ENCODE assay signal across 8 mouse cellular contexts in the genomic region with DNA sequence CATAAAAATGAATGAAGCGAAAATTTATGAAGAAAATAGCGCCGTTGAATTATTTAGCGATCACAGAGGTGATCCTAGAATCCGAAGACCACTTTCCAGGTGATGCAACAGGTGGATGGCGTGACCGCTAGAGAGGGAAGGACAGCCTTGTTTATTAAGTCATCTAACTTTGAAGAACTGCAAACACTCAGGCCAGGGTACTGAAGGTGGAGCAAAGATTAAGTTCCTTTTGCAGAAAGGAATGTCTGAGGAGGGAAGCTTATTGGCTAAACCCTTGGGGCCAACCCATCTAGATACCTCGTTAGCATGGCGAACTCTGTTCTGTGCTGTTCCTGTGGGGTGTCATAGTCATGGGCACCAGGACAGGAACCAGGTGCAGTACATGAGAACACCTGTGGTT. TPM values are rescaled to one million over a fixed set of nuclear protein-coding genes. Genes with fewer than 3 reads are reported as not detected.
A peak's percentile ranks its signal among the peaks of the same experiment; 100 is the strongest.
DNase-seq lines count a peak whose midpoint lies in the region; ATAC-seq and TF ChIP-seq lines count a peak whose summit lies in the region.

No protein-coding gene starts in this region.

- no peaks in the 10 kb centered on the region for H3K27me3 ChIP-seq in testis, adult 2 months (ENCODE audit: control insufficient read depth, insufficient read depth, low read length)
- 0 out of 2 replicates have a peak, but pooled peaks cover 4% of the 10 kb centered on the region for H3K27me3 ChIP-seq in forebrain, embryonic 12.5 days
- no peaks in the 10 kb centered on the region for H3K27me3 ChIP-seq in midbrain, embryonic 14.5 days (ENCODE audit: control insufficient read depth, insufficient read depth, low read length)

- no peak for TF ChIP-seq POLR2A in testis, adult 2 months (IDR thresholded peaks at IDR 0.05; ENCODE audit: control insufficient read depth, low read depth, low read length)

- H3K4me3 ChIP-seq in testis, adult 2 months (ENCODE audit: control insufficient read depth, low read depth, low read length), result peak overlapping the region; percentile 21; the same call in 1 of the 2 replicates
- H3K4me3 ChIP-seq in forebrain, embryonic 12.5 days (replicated peaks), result no peak overlapping the region; the same call in 1 of the 2 replicates
- 0 out of 2 replicates have a peak overlapping the region, but pooled peaks have one; percentile 10 for H3K4me3 ChIP-seq in midbrain, embryonic 14.5 days (replicated peaks; ENCODE audit: low read depth, low read length)

- no peaks in the 10 kb centered on the region for H3K9me3 ChIP-seq in forebrain, embryonic 12.5 days
- H3K9me3 ChIP-seq in midbrain, embryonic 14.5 days (ENCODE audit: control insufficient read depth, low read length), result 0 out of 2 replicates have a peak, but pooled peaks cover 3% of the 10 kb centered on the region

- H3K36me3 ChIP-seq in testis, adult 2 months (ENCODE audit: control insufficient read depth, insufficient read depth, low read length), result no peaks in the 10 kb centered on the region
- H3K36me3 ChIP-seq in forebrain, embryonic 12.5 days (replicated peaks), result no peaks in the 10 kb centered on the region
- no peaks in the 10 kb centered on the region for H3K36me3 ChIP-seq in midbrain, embryonic 14.5 days (ENCODE audit: control insufficient read depth, insufficient read depth, low read length)

- DNase-seq in testis, postnatal 14 days (ENCODE audit: low spot score), result no peak
- peak; percentile 31 to 60 for DNase-seq in kidney, postnatal 36 days
- DNase-seq in midbrain, embryonic 14.5 days, result peak; percentile 32
- no peak for DNase-seq in urinary bladder, adult 2 months (ENCODE audit: low spot score)
- DNase-seq in frontal cortex, adult 2 months (ENCODE audit: extremely low spot score in 1 of 2, low spot score in 1 of 2), result no peak
- DNase-seq in gastrocnemius, adult 18-20 months (ENCODE audit: low spot score), result no peak

- 61% methylated on average over 9 of the region's 9 CpGs for WGBS in forebrain, embryonic 12.5 days
- 65% methylated on average over 9 of the region's 9 CpGs for WGBS in midbrain, embryonic 14.5 days

- peaks cover 3% of the 10 kb centered on the region; the same call in 1 of the 2 replicates for H3K4me1 ChIP-seq in testis, adult 2 months (ENCODE audit: control insufficient read depth, insufficient read depth, low read length)
- peaks cover 5% of the 10 kb centered on the region; the same call in 1 of the 2 replicates for H3K4me1 ChIP-seq in forebrain, embryonic 12.5 days
- H3K4me1 ChIP-seq in midbrain, embryonic 14.5 days (ENCODE audit: control insufficient read depth, insufficient read depth, low read length), result no peaks in the 10 kb centered on the region

- no peak for ATAC-seq in forebrain, embryonic 12.5 days (ENCODE audit: low FRiP score)
- ATAC-seq in midbrain, embryonic 14.5 days (ENCODE audit: low FRiP score, low TSS enrichment), result no peak

- peak overlapping the region; percentile 40; the same call in 1 of the 2 replicates for H3K4me2 ChIP-seq in forebrain, embryonic 12.5 days
- H3K4me2 ChIP-seq in midbrain, embryonic 14.5 days (ENCODE audit: low read length), result peak overlapping the region; percentile 46

- no peak for TF ChIP-seq CTCF in testis, adult 2 months (IDR thresholded peaks at IDR 0.05; ENCODE audit: control insufficient read depth, insufficient read depth, insufficient replicate concordance, low read depth, low read length)

- no peak overlapping the region for H3K9ac ChIP-seq in forebrain, embryonic 12.5 days
- no peak overlapping the region for H3K9ac ChIP-seq in midbrain, embryonic 14.5 days (replicated peaks; ENCODE audit: low read length)

- H3K27ac ChIP-seq in testis, adult 2 months (ENCODE audit: control insufficient read depth, insufficient read depth, low read depth, low read length), result no peak overlapping the region
- no peak overlapping the region for H3K27ac ChIP-seq in forebrain, embryonic 12.5 days
- no peak overlapping the region for H3K27ac ChIP-seq in midbrain, embryonic 14.5 days (replicated peaks; ENCODE audit: low read depth, low read length)

RNA-seq across cellular contexts. Expression of a gene that starts 1.0 kb away (rescaled TPM):
- 24.7 and 33.6 TPM in 2 replicates for polyA plus RNA-seq in testis, adult 2 months (2012; rRNA removed)
- 0.08 and 0.14 TPM in 2 replicates for polyA plus RNA-seq in forebrain, embryonic 12.5 days (2016; fragmentation: Nextera tagmentation; extraction: Ambion mirVana)
- 0.11 and 0.26 TPM in 2 replicates for polyA plus RNA-seq in midbrain, embryonic 14.5 days (2014; fragmentation: Nextera tagmentation; extraction: Ambion mirVana)
- polyA plus RNA-seq in urinary bladder, adult 2 months (2012; rRNA removed), result 1.7 and 1.8 TPM in 2 replicates
- polyA plus RNA-seq in frontal cortex, adult 2 months (2012; rRNA removed), result 3.2 and 3.3 TPM in 2 replicates
- total RNA-seq in gastrocnemius, adult 18-20 months (2021), result under 1 TPM; 0.07 to 0.09 TPM

Comparison
In these comparisons a context has a peak if more than half of its experiments do, and no peak if none do; other contexts are left out.
1. DNase-seq: peak in kidney, postnatal 36 days (2 of 2) and midbrain, embryonic 14.5 days (single experiment); none in testis, postnatal 14 days (single experiment), urinary bladder, adult 2 months (single experiment), frontal cortex, adult 2 months (0 of 2) and gastrocnemius, adult 18-20 months (single experiment).